Mouse (Mus musculus): ENCODE results near the gene Catsperb. TPM values are rescaled to one million over a fixed set of nuclear protein-coding genes. Genes with fewer than 3 reads are reported as not detected.
"Not testable (repeated sequence)": the region's sequence is repeated elsewhere in the genome, so short reads cannot be mapped to it uniquely, and the experiment has no call there.

The Catsperb gene
- not detected for total RNA-seq (2021)

DNA sequence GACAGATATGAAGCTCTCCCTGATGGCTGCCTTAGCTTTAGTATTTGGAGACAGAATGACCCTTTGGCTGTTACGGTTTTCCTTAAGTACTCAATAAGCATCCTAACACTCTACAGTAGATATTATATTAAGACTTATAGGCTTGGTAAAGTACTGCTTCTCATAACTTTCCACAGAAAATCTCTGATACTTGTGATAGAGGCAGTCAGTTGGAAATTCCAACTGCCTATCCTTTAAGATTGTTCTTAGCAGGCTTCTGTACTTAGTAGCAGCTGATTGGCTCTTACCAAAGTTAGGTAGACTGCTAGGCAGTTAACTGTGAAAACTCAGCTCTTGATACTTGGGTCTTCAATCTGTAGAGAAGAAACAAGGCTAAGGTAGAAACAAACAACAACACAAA lies at the start of gene Catsperb:
TSS of gene Catsperb (plus strand) at position 301 of the 400 bp plus-strand sequence.
- not testable (repeated sequence) for DNase-seq (ENCODE audit: extremely low spot score in 1 of 2, low spot score in 1 of 2)

GRCm38 (mm10) chr12:101361468-101361867 lies 43.0 kb upstream of the Catsperb start:
- DNase-seq (ENCODE audit: extremely low spot score in 1 of 2, low spot score in 1 of 2): peak in 1 of 2 experiments; percentile 3

- DNase-seq (ENCODE audit: extremely low spot score in 1 of 2, low spot score in 1 of 2): not testable (repeated sequence)
Measured at GRCm38 (mm10) chr12:101381460-101381859, 23.0 kb upstream of the Catsperb start.

GRCm38 (mm10) chr12:101426131-101426530 lies 21.7 kb downstream of the Catsperb start:
- DNase-seq (ENCODE audit: extremely low spot score in 1 of 2, low spot score in 1 of 2): no peak

GRCm38 (mm10) chr12:101462051-101462450 lies 57.6 kb downstream of the Catsperb start:
- DNase-seq (ENCODE audit: extremely low spot score in 1 of 2, low spot score in 1 of 2): no peak

DNA sequence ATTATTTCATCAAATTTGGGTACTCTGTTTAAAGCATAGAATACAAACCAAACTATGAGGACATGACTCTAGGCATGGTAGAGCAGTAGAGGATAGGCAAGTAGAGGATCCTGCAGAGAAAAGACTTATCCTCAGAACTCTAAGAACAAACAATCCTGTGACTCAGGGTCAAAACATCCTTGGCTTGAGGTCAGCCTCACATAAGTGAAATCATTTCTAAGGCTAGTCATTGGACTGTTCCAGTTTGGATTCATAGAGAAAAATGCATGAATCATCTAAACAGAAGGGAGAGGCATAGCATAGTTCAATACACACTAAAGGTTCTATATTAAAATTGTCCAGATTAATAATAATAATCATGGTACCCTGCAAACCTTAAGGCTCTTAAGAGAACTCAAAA lies 79.1 kb downstream of the Catsperb start:
- no peak for DNase-seq (ENCODE audit: extremely low spot score in 1 of 2, low spot score in 1 of 2)

- DNase-seq (ENCODE audit: extremely low spot score in 1 of 2, low spot score in 1 of 2): not testable (repeated sequence)
Measured at GRCm38 (mm10) chr12:101511326-101511725, 106.9 kb downstream of the Catsperb start.

GRCm38 (mm10) chr12:101606622-101607021 lies 202.2 kb downstream of the Catsperb start:
- peak in 1 of 2 experiments; percentile 6 for DNase-seq (ENCODE audit: extremely low spot score in 1 of 2, low spot score in 1 of 2)

DNA sequence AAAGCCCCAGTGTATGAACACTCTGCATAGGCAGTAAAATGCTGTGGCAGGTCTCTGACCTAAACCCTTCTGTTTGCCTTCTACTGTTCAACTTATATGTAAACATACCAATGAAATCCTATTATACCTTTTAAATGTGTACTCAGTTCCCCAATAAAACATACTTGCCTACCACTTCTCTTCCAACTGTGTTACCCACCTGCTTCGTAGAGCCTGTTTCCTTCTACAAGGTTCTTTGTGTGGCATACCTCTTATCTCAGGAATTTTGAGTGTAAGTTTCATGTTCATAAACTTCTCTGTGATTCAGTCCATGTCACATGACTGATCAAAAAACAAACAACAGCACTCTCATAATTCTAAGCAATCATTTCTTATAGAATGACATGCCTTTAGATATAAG lies 228.7 kb downstream of the Catsperb start:
- no peak for DNase-seq (ENCODE audit: extremely low spot score in 1 of 2, low spot score in 1 of 2)

GRCm38 (mm10) chr12:101667502-101667901 lies 263.0 kb downstream of the Catsperb start:
- DNase-seq (ENCODE audit: extremely low spot score in 1 of 2, low spot score in 1 of 2): no peak

Small RNAs within 50 kb of the gene (microRNA-seq; reads per million reads assigned to microRNA genes)
- gene Gm24542: 0 reads per million in 2 experiments
